Mouse (Mus musculus) stomach, embryonic 16.5 days (tissue): Measurements from ENCODE around the gene Zfp385a. TPM values are rescaled to one million over a fixed set of nuclear protein-coding genes. Genes with fewer than 3 reads are reported as not detected.

Experiments
- ATAC-seq: fragments of 200-750 bp; cut with Nextera tagmentation; 2 replicates; pipeline ENCODE4 v1.8.0; 2017; ENCODE audit warnings: moderate number of reproducible peaks, moderate TSS enrichment; ENCODE audit not compliant: insufficient read depth, low FRiP score
- H3K27ac ChIP-seq: fragments of 300-500 bp; sonication (generic); 2 replicates; pipeline ENCODE4 v1.5.1; 2014; ENCODE audit warnings: low read length
- H3K27me3 ChIP-seq: fragments of 300-500 bp; sonication (generic); 2 replicates; pipeline ENCODE4 v1.6.1; 2014; ENCODE audit warnings: low read length, control low read depth, mixed read lengths; ENCODE audit not compliant: control insufficient read depth, insufficient read depth
- H3K36me3 ChIP-seq: fragments of 300-500 bp; sonication (generic); 2 replicates; pipeline ENCODE4 v1.6.1; 2014; ENCODE audit warnings: low read length; ENCODE audit not compliant: control insufficient read depth, insufficient read depth
- H3K4me1 ChIP-seq: fragments of 300-500 bp; sonication (generic); 2 replicates; pipeline ENCODE4 v1.6.1; 2014; ENCODE audit warnings: low read length, control low read depth, mixed read lengths; ENCODE audit not compliant: control insufficient read depth, insufficient read depth
- H3K4me2 ChIP-seq: fragments of 300-500 bp; sonication (generic); 2 replicates; pipeline ENCODE4 v1.6.1; 2014; ENCODE audit warnings: low read depth, low read length, mixed read lengths
- H3K4me3 ChIP-seq: fragments of 300-500 bp; sonication (generic); replicated peaks from 2 replicates; pipeline ENCODE4 v1.5.1; 2014; ENCODE audit warnings: mild to moderate bottlenecking, low read length
- H3K9ac ChIP-seq: fragments of 300-500 bp; sonication (generic); 2 replicates; pipeline ENCODE4 v1.6.1; 2014; ENCODE audit warnings: low read length
- H3K9me3 ChIP-seq: fragments of 300-500 bp; sonication (generic); replicated peaks from 2 replicates; pipeline ENCODE4 v1.6.1; 2016; ENCODE audit warnings: low read length, control low read depth; ENCODE audit not compliant: control insufficient read depth
- WGBS: fragments of 180-500 bp; shearing (Covaris S2); extraction: QIAGEN DNeasy Blood & Tissue Kit; methylation state at CpG from one replicate; pipeline ENCODE4 v1.1.7; 2014; 5-methylcytosine and 5-hydroxymethylcytosine counted together
- polyA plus RNA-seq: library from polyadenylated mRNA; unstranded; fragments of >200 nt; fragmentation: Nextera tagmentation; extraction: Ambion mirVana; gene quantifications from 2 replicates; pipeline ENCODE4 v1.2.1, GENCODE M21; 2015

Gene Zfp385a
- polyA plus RNA-seq, 1 experiment from 2014 or later: 6.9 TPM

- no peak overlapping the region for H3K4me2 ChIP-seq
Measured at GRCm38 (mm10) chr15:103375112-103375800, 35.4 kb upstream of the Zfp385a start.

GRCm38 (mm10) chr15:103372461-103372860, 32.6 kb upstream of the Zfp385a start:
- H3K36me3 ChIP-seq: no peaks in the 10 kb centered on the region
- no peak overlapping the region for H3K4me3 ChIP-seq
- H3K27me3 ChIP-seq: no peaks in the 10 kb centered on the region
- no peaks in the 10 kb centered on the region for H3K9me3 ChIP-seq
- H3K4me1 ChIP-seq: peaks cover 19% of the 10 kb centered on the region; the same call in 1 of the 2 replicates
- no peak overlapping the region for H3K27ac ChIP-seq
- no peak for ATAC-seq
- no peak overlapping the region for H3K9ac ChIP-seq
- no peak overlapping the region for H3K4me2 ChIP-seq

More at GRCm38 (mm10) chr15:103375112-103375800, 35.4 kb upstream of the Zfp385a start:
- ATAC-seq: no peak
- Histone ChIP-seq H3K4me3 (no peak overlapping the region), H3K9me3 (no peaks in the 10 kb centered on the region), H3K27ac (no peak overlapping the region), H3K9ac (no peak overlapping the region), H3K4me1 (peaks cover 25% of the 10 kb centered on the region), H3K36me3 (no peaks in the 10 kb centered on the region), H3K27me3 (no peaks in the 10 kb centered on the region)
- WGBS: 82% methylated on average over 4 of the region's 4 CpGs

GRCm38 (mm10) chr15:103371741-103372140, 31.8 kb upstream of the Zfp385a start:
- Histone ChIP-seq H3K9ac (no peak overlapping the region), H3K4me2 (no peak overlapping the region), H3K4me1 (peaks cover 21% of the 10 kb centered on the region; the same call in 1 of the 2 replicates), H3K27me3 (no peaks in the 10 kb centered on the region), H3K9me3 (no peaks in the 10 kb centered on the region), H3K36me3 (no peaks in the 10 kb centered on the region), H3K27ac (0 out of 2 replicates have a peak overlapping the region, but pooled peaks have one; percentile 38), H3K4me3 (no peak overlapping the region)
- 74% methylated on average over 1 of the region's 1 CpGs for WGBS
- no peak for ATAC-seq

- Histone ChIP-seq H3K27me3 (no peaks in the 10 kb centered on the region), H3K36me3 (no peaks in the 10 kb centered on the region), H3K9ac (no peak overlapping the region), H3K9me3 (no peaks in the 10 kb centered on the region), H3K4me3 (no peak overlapping the region), H3K4me1 (peaks cover 21% of the 10 kb centered on the region; the same call in 1 of the 2 replicates), H3K27ac (0 out of 2 replicates have a peak overlapping the region, but pooled peaks have one; percentile 49), H3K4me2 (no peak overlapping the region)
- 23% methylated on average over 2 of the region's 2 CpGs for whole genome bisulfite sequencing
- no peak for ATAC-seq
Measured at GRCm38 (mm10) chr15:103371208-103371607, 31.3 kb upstream of the Zfp385a start.

- Histone ChIP-seq H3K4me1 (peaks cover 21% of the 10 kb centered on the region; the same call in 1 of the 2 replicates), H3K27me3 (no peaks in the 10 kb centered on the region), H3K9ac (no peak overlapping the region), H3K4me2 (no peak overlapping the region), H3K9me3 (no peaks in the 10 kb centered on the region), H3K27ac (no peak overlapping the region), H3K36me3 (no peaks in the 10 kb centered on the region), H3K4me3 (no peak overlapping the region)
- 31% methylated on average over 4 of the region's 4 CpGs for WGBS
- ATAC-seq: no peak
Measured at GRCm38 (mm10) chr15:103370462-103370861, 30.6 kb upstream of the Zfp385a start.

- H3K27ac ChIP-seq: no peak overlapping the region
- H3K4me2 ChIP-seq: no peak overlapping the region
- 65% methylated on average over 1 of the region's 1 CpGs for WGBS
Measured at GRCm38 (mm10) chr15:103369123-103369522, 29.2 kb upstream of the Zfp385a start.

GRCm38 (mm10) chr15:103368179-103368940, 28.5 kb upstream of the Zfp385a start:
- no peak overlapping the region for H3K4me3 ChIP-seq
- H3K4me2 ChIP-seq: no peak overlapping the region
- no peaks in the 10 kb centered on the region for H3K36me3 ChIP-seq
- no peaks in the 10 kb centered on the region for H3K9me3 ChIP-seq
- no peaks in the 10 kb centered on the region for H3K27me3 ChIP-seq
- no peak overlapping the region for H3K27ac ChIP-seq
- H3K4me1 ChIP-seq: peaks cover 30% of the 10 kb centered on the region; the same call in 1 of the 2 replicates
- WGBS: 70% methylated on average over 4 of the region's 4 CpGs
- no peak for ATAC-seq
- no peak overlapping the region for H3K9ac ChIP-seq

More at GRCm38 (mm10) chr15:103369123-103369522, 29.2 kb upstream of the Zfp385a start:
- Histone ChIP-seq H3K4me3 (no peak overlapping the region), H3K9ac (no peak overlapping the region), H3K27me3 (no peaks in the 10 kb centered on the region), H3K36me3 (no peaks in the 10 kb centered on the region), H3K4me1 (peaks cover 29% of the 10 kb centered on the region; the same call in 1 of the 2 replicates), H3K9me3 (no peaks in the 10 kb centered on the region)
- ATAC-seq: no peak

- H3K27me3 ChIP-seq: no peaks in the 10 kb centered on the region
- H3K4me3 ChIP-seq: peak within 1 kb of the TSS; percentile 90
- under 1% methylated on average over 50 of the region's 51 CpGs for WGBS
- peaks cover 26% of the 10 kb centered on the region; the same call in 1 of the 2 replicates for H3K4me1 ChIP-seq
- peak; percentile 78 for ATAC-seq
- H3K27ac ChIP-seq: peak within 1 kb of the TSS; percentile 91
- H3K36me3 ChIP-seq: no peaks in the 10 kb centered on the region
- H3K4me2 ChIP-seq: peak within 1 kb of the TSS; percentile 81
- peak within 1 kb of the TSS; percentile 98 for H3K9ac ChIP-seq
- H3K9me3 ChIP-seq: no peaks in the 10 kb centered on the region
Measured at GRCm38 (mm10) chr15:103366376-103367149, 26.7 kb upstream of the Zfp385a start, which contains the start of gene Itga5. TSS of gene Itga5 (minus strand) at chr15:103366763.
